Mouse (Mus musculus) lung, postnatal 0 days (tissue): ENCODE data around the gene Spp1.

Experiments
- CTCF ChIP-seq: IDR thresholded peaks from 2 replicates; pipeline ENCODE4 v1.5.1; 2016; ENCODE audit warnings: antibody characterized with exemption, mild to moderate bottlenecking
- EP300 ChIP-seq: IDR thresholded peaks from 2 replicates; pipeline ENCODE4 v1.6.1; 2016; ENCODE audit warnings: antibody characterized with exemption, mild to moderate bottlenecking, control low read depth

DNA sequence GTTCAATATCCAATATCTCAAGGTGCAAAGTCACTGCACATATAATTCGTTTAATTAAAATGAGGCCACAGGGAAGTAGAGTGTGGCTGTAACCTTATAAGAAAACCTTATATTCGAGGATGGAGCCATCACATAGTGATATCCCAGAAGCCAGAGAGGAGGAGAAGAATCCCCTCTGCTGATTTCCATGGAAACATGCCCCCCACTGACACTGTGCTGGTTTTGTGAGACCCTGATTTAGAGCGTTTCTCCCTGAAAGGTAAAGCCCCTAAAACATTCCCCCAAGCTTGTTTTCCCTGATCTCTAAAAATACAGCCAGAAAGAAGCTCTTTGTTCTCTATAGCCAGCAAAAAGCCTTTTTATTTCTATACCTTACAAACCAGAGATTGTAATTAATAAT is 14.6 kb downstream of the Spp1 start:
- TF ChIP-seq CTCF (no peak), EP300 (no peak)
